ENCODE assay signal across 9 mouse cellular contexts in the genomic region with DNA sequence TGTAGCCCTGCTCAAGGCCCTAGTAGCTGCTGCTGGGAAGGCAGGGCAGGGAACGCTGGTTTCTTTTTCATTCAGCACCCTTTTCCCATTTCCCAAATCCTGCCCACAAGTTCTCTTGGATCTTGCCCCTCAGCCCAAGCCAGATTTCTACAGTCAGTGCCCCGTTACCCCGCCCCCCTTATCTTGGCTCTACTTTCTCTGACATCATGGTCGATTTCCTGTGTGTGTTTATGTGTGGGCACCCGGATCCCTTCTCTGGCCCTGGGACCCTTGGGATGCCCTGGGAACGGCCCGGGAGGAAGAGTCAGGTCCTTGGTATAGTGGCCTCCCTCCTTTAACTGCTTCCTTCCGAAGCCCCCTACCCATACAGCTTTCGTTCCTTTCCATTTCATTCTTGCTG. TPM values are rescaled to one million over a fixed set of nuclear protein-coding genes. Genes with fewer than 3 reads are reported as not detected.
A peak's percentile ranks its signal among the peaks of the same experiment; 100 is the strongest.
DNase-seq lines count a peak whose midpoint lies in the region; ATAC-seq and TF ChIP-seq lines count a peak whose summit lies in the region.
"Had no signal": no experiment of that assay in that cellular context is flagged by ENCODE, and none has a peak within 500 bp of the region (broad histone marks: within the 10 kb centered on the region; RNA-seq: fewer than 3 reads in every experiment).

No protein-coding gene starts in this region.

- no peak for DNase-seq in cerebellum, adult 2 months
- no peak for DNase-seq in cerebellum, postnatal 25 days
- DNase-seq in hindbrain, postnatal 0 days (ENCODE audit: low spot score), result no peak
- peak; percentile 57 for DNase-seq in lung, embryonic 14.5 days
- no peak for DNase-seq in right cerebral cortex, postnatal 4 days
- DNase-seq in layer of hippocampus, postnatal 10 days (ENCODE audit: low spot score in 2 of 2), result no peak

- peak overlapping the region; percentile 68 for H3K4me3 ChIP-seq in cerebellum, adult 2 months (replicated peaks; ENCODE audit: insufficient read depth, low read depth, low read length)
- peak overlapping the region; percentile 54 for H3K4me3 ChIP-seq in forebrain, embryonic 13.5 days
- peak overlapping the region; percentile 59 for H3K4me3 ChIP-seq in hindbrain, postnatal 0 days (ENCODE audit: low read length)
- H3K4me3 ChIP-seq in lung, embryonic 14.5 days (ENCODE audit: low read depth, low read length), result peak overlapping the region; percentile 76
- peak overlapping the region; percentile 72 for H3K4me3 ChIP-seq in stomach, embryonic 14.5 days (ENCODE audit: low read depth, low read length)
- H3K4me3 ChIP-seq: erythroblast, embryonic 14.5 days had no signal

- H3K27me3 ChIP-seq in cerebellum, adult 2 months (ENCODE audit: control insufficient read depth, insufficient read depth, low read length), result no peaks in the 10 kb centered on the region; the same call in 1 of the 2 replicates
- H3K27me3 ChIP-seq in forebrain, embryonic 13.5 days, result no peaks in the 10 kb centered on the region
- H3K27me3 ChIP-seq in hindbrain, postnatal 0 days (ENCODE audit: insufficient read depth, low read length), result no peaks in the 10 kb centered on the region
- H3K27me3 ChIP-seq in lung, embryonic 14.5 days (ENCODE audit: insufficient read depth, low read length), result no peaks in the 10 kb centered on the region
- H3K27me3 ChIP-seq in stomach, embryonic 14.5 days (ENCODE audit: control insufficient read depth, insufficient read depth, low read length), result no peaks in the 10 kb centered on the region

- no peaks in the 10 kb centered on the region for H3K9me3 ChIP-seq in forebrain, embryonic 13.5 days (replicated peaks)
- H3K9me3 ChIP-seq in hindbrain, postnatal 0 days (ENCODE audit: low read length), result no peaks in the 10 kb centered on the region
- no peaks in the 10 kb centered on the region for H3K9me3 ChIP-seq in lung, embryonic 14.5 days (ENCODE audit: low read depth, low read length)
- H3K9me3 ChIP-seq in stomach, embryonic 14.5 days (ENCODE audit: control insufficient read depth, low read depth, low read length), result no peaks in the 10 kb centered on the region

- H3K27ac ChIP-seq in cerebellum, adult 2 months (ENCODE audit: insufficient read depth, low read length), result no peak overlapping the region
- no peak overlapping the region for H3K27ac ChIP-seq in forebrain, embryonic 13.5 days
- H3K27ac ChIP-seq in hindbrain, postnatal 0 days, result no peak overlapping the region; the same call in 1 of the 2 replicates
- H3K27ac ChIP-seq in lung, embryonic 14.5 days (ENCODE audit: low read depth), result peak overlapping the region; percentile 94
- H3K27ac ChIP-seq in stomach, embryonic 14.5 days (ENCODE audit: low read length), result peak overlapping the region; percentile 88

- TF ChIP-seq CTCF in cerebellum, adult 2 months (IDR thresholded peaks at IDR 0.05; ENCODE audit: borderline replicate concordance, insufficient read depth, low read depth, low read length), result no peak
- TF ChIP-seq CTCF in hindbrain, postnatal 0 days (IDR thresholded peaks at IDR 0.05; ENCODE audit: low read depth), result no peak
- no peak for TF ChIP-seq CTCF in lung, embryonic 14.5 days (IDR thresholded peaks at IDR 0.05; ENCODE audit: low read depth)

- no peak for ATAC-seq in forebrain, embryonic 13.5 days
- no peak for ATAC-seq in hindbrain, postnatal 0 days
- ATAC-seq in lung, embryonic 14.5 days (ENCODE audit: insufficient read depth), result peak; percentile 33; the same call in 1 of the 2 replicates
- no peak for ATAC-seq in stomach, embryonic 14.5 days (ENCODE audit: insufficient number of reproducible peaks, insufficient read depth, low FRiP score, low read depth)

- peaks cover 10% of the 10 kb centered on the region for H3K4me1 ChIP-seq in cerebellum, adult 2 months (ENCODE audit: control insufficient read depth, insufficient read depth, low read length)
- peaks cover 12% of the 10 kb centered on the region for H3K4me1 ChIP-seq in forebrain, embryonic 13.5 days
- H3K4me1 ChIP-seq in hindbrain, postnatal 0 days (ENCODE audit: insufficient read depth, low read length), result no peaks in the 10 kb centered on the region
- peaks cover 4% of the 10 kb centered on the region; the same call in 1 of the 2 replicates for H3K4me1 ChIP-seq in lung, embryonic 14.5 days (ENCODE audit: insufficient read depth)
- peaks cover 3% of the 10 kb centered on the region; the same call in 1 of the 2 replicates for H3K4me1 ChIP-seq in stomach, embryonic 14.5 days (ENCODE audit: control insufficient read depth, insufficient read depth, low read length)

- H3K4me2 ChIP-seq in forebrain, embryonic 13.5 days, result peak overlapping the region; percentile 79
- H3K4me2 ChIP-seq in hindbrain, postnatal 0 days (ENCODE audit: low read depth, low read length), result peak overlapping the region; percentile 84
- H3K4me2 ChIP-seq in lung, embryonic 14.5 days, result peak overlapping the region; percentile 82
- peak overlapping the region; percentile 68 for H3K4me2 ChIP-seq in stomach, embryonic 14.5 days (replicated peaks; ENCODE audit: low read depth, low read length)

- H3K9ac ChIP-seq in forebrain, embryonic 13.5 days, result peak overlapping the region; percentile 73; the same call in 1 of the 2 replicates
- no peak overlapping the region; the same call in 1 of the 2 replicates for H3K9ac ChIP-seq in hindbrain, postnatal 0 days (replicated peaks; ENCODE audit: low read length)
- H3K9ac ChIP-seq in lung, embryonic 14.5 days, result peak overlapping the region; percentile 90
- peak overlapping the region; percentile 74 for H3K9ac ChIP-seq in stomach, embryonic 14.5 days (replicated peaks; ENCODE audit: low read depth, low read length)

- peaks cover 32% of the 10 kb centered on the region for H3K36me3 ChIP-seq in forebrain, embryonic 13.5 days (ENCODE audit: poor library complexity, severe bottlenecking)
- peaks cover 2% of the 10 kb centered on the region; the same call in 1 of the 2 replicates for H3K36me3 ChIP-seq in hindbrain, postnatal 0 days (ENCODE audit: insufficient read depth, low read length)
- peaks cover 40% of the 10 kb centered on the region for H3K36me3 ChIP-seq in lung, embryonic 14.5 days (ENCODE audit: insufficient read depth)
- H3K36me3 ChIP-seq in stomach, embryonic 14.5 days (ENCODE audit: control insufficient read depth, insufficient read depth, low read length), result peaks cover 36% of the 10 kb centered on the region

- no peak for TF ChIP-seq POLR2A in cerebellum, adult 2 months (IDR thresholded peaks at IDR 0.05; ENCODE audit: borderline replicate concordance, insufficient read depth, low read length)

- WGBS in cerebellum, adult 2 months, result 30% methylated on average over 9 of the region's 9 CpGs
- 43% methylated on average over 9 of the region's 9 CpGs for WGBS in forebrain, embryonic 13.5 days
- WGBS in hindbrain, postnatal 0 days, result 32% methylated on average over 9 of the region's 9 CpGs
- 15% methylated on average over 9 of the region's 9 CpGs for WGBS in lung, embryonic 14.5 days
- WGBS in stomach, embryonic 14.5 days, result 17% methylated on average over 9 of the region's 9 CpGs

RNA-seq across cellular contexts. Expression of a gene that starts 1.0 kb away (rescaled TPM):
- 17.6 and 19.8 TPM in 2 replicates for polyA plus RNA-seq in cerebellum, adult 2 months (2012; rRNA removed)
- polyA plus RNA-seq in forebrain, embryonic 13.5 days (2015; fragmentation: Nextera tagmentation; extraction: Ambion mirVana), result 4.6 and 5.2 TPM in 2 replicates
- 5.6 and 7.2 TPM in 2 replicates for total RNA-seq in hindbrain, postnatal 0 days (2014; rRNA removed)
- polyA plus RNA-seq in hindbrain, postnatal 0 days (2015; fragmentation: Nextera tagmentation; extraction: Ambion mirVana), result 3.5 and 3.6 TPM in 2 replicates
- polyA plus RNA-seq in lung, embryonic 14.5 days (2014; fragmentation: Nextera tagmentation; extraction: Ambion mirVana), result 27.3 and 29.3 TPM in 2 replicates
- polyA plus RNA-seq in stomach, embryonic 14.5 days (2014; fragmentation: Nextera tagmentation; extraction: Ambion mirVana), result 19.1 and 20.4 TPM in 2 replicates
- 1 to 10 TPM; 4.8 to 6.2 TPM for total RNA-seq in layer of hippocampus, postnatal 10 days (2021)

RNA-seq across cellular contexts. Expression of a gene that starts 16.6 kb away (rescaled TPM):
- 86.6 and 95.0 TPM in 2 replicates for polyA plus RNA-seq in cerebellum, adult 2 months (2012; rRNA removed)
- 31.5 and 42.4 TPM in 2 replicates for polyA plus RNA-seq in forebrain, embryonic 13.5 days (2015; fragmentation: Nextera tagmentation; extraction: Ambion mirVana)
- total RNA-seq in hindbrain, postnatal 0 days (2014; rRNA removed), result 59.1 and 66.2 TPM in 2 replicates
- polyA plus RNA-seq in hindbrain, postnatal 0 days (2015; fragmentation: Nextera tagmentation; extraction: Ambion mirVana), result 83.6 and 86.4 TPM in 2 replicates
- polyA plus RNA-seq in lung, embryonic 14.5 days (2014; fragmentation: Nextera tagmentation; extraction: Ambion mirVana), result 33.2 and 33.3 TPM in 2 replicates
- polyA plus RNA-seq in stomach, embryonic 14.5 days (2014; fragmentation: Nextera tagmentation; extraction: Ambion mirVana), result 36.0 and 44.4 TPM in 2 replicates
- 10 to 100 TPM; 19.7 to 21.6 TPM for total RNA-seq in layer of hippocampus, postnatal 10 days (2021)

RNA-seq across cellular contexts. Expression of a gene that starts 27.1 kb away (rescaled TPM):
- polyA plus RNA-seq in cerebellum, adult 2 months (2012; rRNA removed), result not detected in 2 replicates
- not detected in 2 replicates for polyA plus RNA-seq in forebrain, embryonic 13.5 days (2015; fragmentation: Nextera tagmentation; extraction: Ambion mirVana)
- not detected in 2 replicates for total RNA-seq in hindbrain, postnatal 0 days (2014; rRNA removed)
- not detected in 2 replicates for polyA plus RNA-seq in hindbrain, postnatal 0 days (2015; fragmentation: Nextera tagmentation; extraction: Ambion mirVana)
- polyA plus RNA-seq in lung, embryonic 14.5 days (2014; fragmentation: Nextera tagmentation; extraction: Ambion mirVana), result not detected in 2 replicates
- not detected in 2 replicates for polyA plus RNA-seq in stomach, embryonic 14.5 days (2014; fragmentation: Nextera tagmentation; extraction: Ambion mirVana)
- not detected for total RNA-seq in layer of hippocampus, postnatal 10 days (2021)
- polyA plus RNA-seq: erythroblast, embryonic 14.5 days had no signal

Comparison
In these comparisons a context has a peak if more than half of its experiments do, and no peak if none do; other contexts are left out.
1. H3K27ac ChIP-seq: peak in lung, embryonic 14.5 days (single experiment) and stomach, embryonic 14.5 days (single experiment); none in cerebellum, adult 2 months (single experiment), forebrain, embryonic 13.5 days (single experiment) and hindbrain, postnatal 0 days (single experiment).
2. Peak in every context shown above with its lines, with median percentiles within 50 percentile points of each other: H3K4me3 ChIP-seq and H3K4me2 ChIP-seq.